Mouse (Mus musculus): ENCODE results near the gene Phlpp1. TPM values are rescaled to one million over a fixed set of nuclear protein-coding genes. Genes with fewer than 3 reads are reported as not detected.

The Phlpp1 gene
- total and polyA plus RNA-seq, 3 experiments = 5.0 to 9.4 TPM; not detected in 1

GRCm38 (mm10) chr1:106151846-106152245 lies 19.7 kb upstream of the Phlpp1 start (continued):
- TF ChIP-seq CTCF (IDR thresholded peaks at IDR 0.05 in 2 of 3, conservative IDR thresholded peaks at IDR 0.05 in 1 of 3; ENCODE audit: control insufficient read depth in 1 of 3, insufficient read depth in 1 of 3, low read depth in 2 of 3, low read length in 3 of 3, poor library complexity in 1 of 3, severe bottlenecking in 1 of 3) (peak; percentile 71 to 94 (median 90)), TCF12 (IDR thresholded peaks at IDR 0.05; ENCODE audit: low read depth, low read length) (peak; percentile 43; the same call in 1 of the 2 replicates), KAT2A (conservative IDR thresholded peaks at IDR 0.05; ENCODE audit: low read depth, low read length) (no peak), NRF1 (IDR thresholded peaks at IDR 0.05; ENCODE audit: insufficient read depth, low read depth, low read length, poor library complexity, severe bottlenecking) (no peak), USF2 (IDR thresholded peaks at IDR 0.05; ENCODE audit: borderline replicate concordance in 1 of 2, insufficient read depth in 1 of 2, low read depth in 1 of 2, low read length in 2 of 2) (no peak), ZC3H11A (IDR thresholded peaks at IDR 0.05; ENCODE audit: low read depth, low read length) (peak; percentile 89), MYC (IDR thresholded peaks at IDR 0.05; ENCODE audit: low read depth, low read length) (peak; percentile 60; the same call in 1 of the 2 replicates), ETS1 (IDR thresholded peaks at IDR 0.05; ENCODE audit: low read depth, low read length) (peak; percentile 51; the same call in 1 of the 2 replicates), USF1 (IDR thresholded peaks at IDR 0.05; ENCODE audit: low read depth, low read length) (no peak), HCFC1 (IDR thresholded peaks at IDR 0.05; ENCODE audit: low read depth, low read length) (no peak), SMC3 (IDR thresholded peaks at IDR 0.05; ENCODE audit: low read depth, low read length) (peak; percentile 89), E2F4 (IDR thresholded peaks at IDR 0.05; ENCODE audit: borderline replicate concordance, low read depth, low read length) (no peak), ZMIZ1 (IDR thresholded peaks at IDR 0.05; ENCODE audit: low read depth, low read length) (no peak), CHD2 (IDR thresholded peaks at IDR 0.05; ENCODE audit: low read length) (no peak), MYB (IDR thresholded peaks at IDR 0.05; ENCODE audit: low read depth, low read length) (no peak), SIN3A (IDR thresholded peaks at IDR 0.05; ENCODE audit: low read length) (peak; percentile 43; the same call in 1 of the 2 replicates)

GRCm38 (mm10) chr1:106152742-106153141 lies 18.8 kb upstream of the Phlpp1 start:
- Histone ChIP-seq H3K9ac (ENCODE audit: control insufficient read depth, low read depth, low read length, poor library complexity, severe bottlenecking) (no peak overlapping the region), H3K4me3 (ENCODE audit: control insufficient read depth in 1 of 2, insufficient read depth in 1 of 2, low read depth in 2 of 2, low read length in 2 of 2) (no peak overlapping the region), H3K36me3 (ENCODE audit: control insufficient read depth in 1 of 2, insufficient read depth in 2 of 2, low read length in 2 of 2) (no peaks in the 10 kb centered on the region; a peak in 1 of 4 replicates), H3K79me2 (ENCODE audit: control insufficient read depth, insufficient read depth, low read length, poor library complexity) (no peaks in the 10 kb centered on the region), H3K4me1 (ENCODE audit: control insufficient read depth in 1 of 2, insufficient read depth in 2 of 2, low read length in 2 of 2) (0 out of 4 replicates have a peak, but pooled peaks cover 0 to 5% of the 10 kb centered on the region in 2 experiments), H3K27me3 (ENCODE audit: control insufficient read depth in 1 of 2, insufficient read depth in 2 of 2, low read length in 2 of 2) (no peaks in the 10 kb centered on the region), H3K27ac (ENCODE audit: control insufficient read depth, low read depth, low read length) (no peak overlapping the region), H3K9me3 (replicated peaks; ENCODE audit: insufficient read depth, low read length) (no peaks in the 10 kb centered on the region)
- TF ChIP-seq MAZ (IDR thresholded peaks at IDR 0.05; ENCODE audit: low read depth, low read length) (no peak), MYC (IDR thresholded peaks at IDR 0.05; ENCODE audit: low read depth, low read length) (no peak), E2F4 (IDR thresholded peaks at IDR 0.05; ENCODE audit: borderline replicate concordance, low read depth, low read length) (no peak), JUND (IDR thresholded peaks at IDR 0.05; ENCODE audit: low read depth, low read length) (no peak), MYB (IDR thresholded peaks at IDR 0.05; ENCODE audit: low read depth, low read length) (no peak), BHLHE40 (IDR thresholded peaks at IDR 0.05; ENCODE audit: borderline replicate concordance, low read depth, low read length) (no peak), MAFK (IDR thresholded peaks at IDR 0.05; ENCODE audit: borderline replicate concordance, low read depth, low read length) (no peak), ETS1 (IDR thresholded peaks at IDR 0.05; ENCODE audit: low read depth, low read length) (no peak), TBP (IDR thresholded peaks at IDR 0.05; ENCODE audit: low read depth, low read length) (no peak), EP300 (IDR thresholded peaks at IDR 0.05; ENCODE audit: low read depth in 1 of 2, low read length in 2 of 2) (no peak), RAD21 (IDR thresholded peaks at IDR 0.05; ENCODE audit: low read depth, low read length) (no peak), CHD2 (IDR thresholded peaks at IDR 0.05; ENCODE audit: low read length) (no peak), RCOR1 (IDR thresholded peaks at IDR 0.05; ENCODE audit: low read depth, low read length) (no peak), ZKSCAN1 (IDR thresholded peaks at IDR 0.05; ENCODE audit: low read depth, low read length) (no peak), USF1 (IDR thresholded peaks at IDR 0.05; ENCODE audit: low read depth, low read length) (no peak), NELFE (IDR thresholded peaks at IDR 0.05; ENCODE audit: low read depth, low read length) (no peak), KAT2A (conservative IDR thresholded peaks at IDR 0.05; ENCODE audit: low read depth, low read length) (no peak), CTCF (IDR thresholded peaks at IDR 0.05 in 2 of 3, conservative IDR thresholded peaks at IDR 0.05 in 1 of 3; ENCODE audit: control insufficient read depth in 1 of 3, insufficient read depth in 1 of 3, low read depth in 2 of 3, low read length in 3 of 3, poor library complexity in 1 of 3, severe bottlenecking in 1 of 3) (no peak), ZC3H11A (IDR thresholded peaks at IDR 0.05; ENCODE audit: low read depth, low read length) (no peak)
- DNase-seq (ENCODE audit: low read depth, low spot score) = peak; percentile 52

Measured in MEL (cell line).